Mouse (Mus musculus) forebrain, embryonic 12.5 days (tissue): ENCODE measurements at regions not wholly inside any gene's neighbourhood (a gene's known extent, or its start where the extent isn't known, plus 50 kb on each side); places are given as distances from the start of the nearest gene placed in this dataset.

Experiments used
- ATAC-seq: fragments of 200-750 bp; cut with Nextera tagmentation; 2 replicates; pipeline ENCODE4 v1.8.0; 2017; ENCODE audit warnings: moderate TSS enrichment; ENCODE audit not compliant: low FRiP score
- H3K27ac ChIP-seq: fragments of 300-500 bp; sonication (generic); 2 replicates; pipeline ENCODE4 v1.5.1; 2016; ENCODE audit warnings: mild to moderate bottlenecking
- H3K27me3 ChIP-seq: fragments of 300-500 bp; sonication (generic); 2 replicates; pipeline ENCODE4 v1.6.1; 2016; ENCODE audit warnings: mild to moderate bottlenecking
- H3K36me3 ChIP-seq: fragments of 300-500 bp; sonication (generic); replicated peaks from 2 replicates; pipeline ENCODE4 v1.6.1; 2016; ENCODE audit warnings: mild to moderate bottlenecking
- H3K4me1 ChIP-seq: fragments of 300-500 bp; sonication (generic); 2 replicates; pipeline ENCODE4 v1.6.1; 2016
- H3K4me2 ChIP-seq: fragments of 300-500 bp; sonication (generic); 2 replicates; pipeline ENCODE4 v1.6.1; 2016; ENCODE audit warnings: mild to moderate bottlenecking, moderate library complexity
- H3K4me3 ChIP-seq: fragments of 300-500 bp; sonication (generic); replicated peaks from 2 replicates; pipeline ENCODE4 v1.5.1; 2016; ENCODE audit warnings: mild to moderate bottlenecking
- H3K9ac ChIP-seq: fragments of 300-500 bp; sonication (generic); 2 replicates; pipeline ENCODE4 v1.6.1; 2016; ENCODE audit warnings: mild to moderate bottlenecking
- H3K9me3 ChIP-seq: fragments of 300-500 bp; sonication (generic); 2 replicates; pipeline ENCODE4 v1.6.1; 2016
- WGBS: fragments of 180-500 bp; shearing (Covaris S2); methylation state at CpG from one replicate; pipeline ENCODE4 v1.1.7; 2016; 5-methylcytosine and 5-hydroxymethylcytosine counted together

DNA sequence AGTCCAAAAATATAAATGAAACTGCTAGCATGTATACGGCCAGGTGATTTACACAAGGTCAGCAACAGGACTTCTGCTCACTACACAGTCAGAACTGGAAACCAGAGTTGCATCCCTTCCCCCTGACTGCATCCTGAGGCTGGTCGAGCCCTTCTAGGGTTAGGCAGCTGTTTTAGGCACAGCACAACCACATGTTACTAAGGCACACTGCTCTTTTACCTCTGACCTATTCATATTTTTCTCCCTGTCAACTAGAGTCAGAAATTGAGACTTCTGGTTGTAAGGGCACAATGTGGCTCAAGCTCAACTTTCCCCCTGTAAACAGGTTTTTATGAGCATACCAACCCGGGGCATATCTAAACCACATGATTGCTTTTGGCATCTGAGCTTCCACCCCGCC lies 151.3 kb upstream of the Nrip1 start:
- Histone ChIP-seq H3K36me3 (no peaks in the 10 kb centered on the region), H3K9me3 (no peaks in the 10 kb centered on the region), H3K4me1 (no peaks in the 10 kb centered on the region), H3K4me2 (no peak overlapping the region), H3K4me3 (no peak overlapping the region), H3K9ac (no peak overlapping the region), H3K27me3 (no peaks in the 10 kb centered on the region), H3K27ac (no peak overlapping the region)
- no peak for ATAC-seq
- WGBS, result 85% methylated on average over 4 of the region's 4 CpGs

DNA sequence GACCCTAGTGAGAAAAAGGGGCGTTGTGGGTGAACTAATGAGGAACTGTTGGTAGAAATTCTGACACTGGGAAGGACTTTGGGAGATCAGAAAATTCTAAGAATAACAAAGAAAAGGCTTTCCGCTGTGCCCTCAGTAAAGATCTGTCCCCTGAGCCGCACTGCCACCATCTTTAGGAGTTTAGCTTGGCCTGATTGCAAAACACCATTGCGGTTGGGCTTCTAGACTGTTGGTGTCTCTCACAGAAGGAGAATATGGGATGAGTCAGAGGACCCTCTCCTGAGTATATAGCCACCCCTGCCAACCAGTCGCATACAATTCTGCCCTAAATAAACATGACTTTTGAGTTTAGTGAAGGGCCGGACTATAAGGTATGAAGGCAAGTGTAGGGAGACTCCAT lies 147.5 kb upstream of the Nrip1 start:
- H3K27me3 ChIP-seq, result no peaks in the 10 kb centered on the region
- no peak overlapping the region for H3K4me3 ChIP-seq
- 92% methylated on average over 6 of the region's 6 CpGs for WGBS

DNA sequence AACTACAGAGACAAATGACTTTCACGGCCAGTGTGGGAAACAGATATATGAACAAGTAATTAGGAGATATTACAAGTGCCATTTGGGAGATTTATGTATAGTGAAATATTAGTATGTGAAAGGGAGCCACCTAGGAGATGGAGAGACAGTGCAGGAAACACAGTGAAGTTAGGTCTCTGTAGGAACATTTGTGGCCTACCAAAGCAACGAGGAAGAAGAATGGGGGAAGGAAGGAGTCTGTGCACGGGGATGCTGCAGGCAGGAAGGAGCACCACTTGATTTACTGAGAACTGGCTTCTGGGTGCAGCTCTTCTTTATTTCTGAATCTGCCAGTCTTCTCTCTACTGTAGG lies 147.0 kb upstream of the Nrip1 start:
- WGBS, result 84% methylated on average over 3 of the region's 3 CpGs

More for the DNA sequence above, 147.5 kb upstream of the Nrip1 start:
- no peak for ATAC-seq
- Histone ChIP-seq H3K27ac (no peak overlapping the region), H3K9ac (no peak overlapping the region), H3K4me2 (no peak overlapping the region), H3K4me1 (no peaks in the 10 kb centered on the region), H3K9me3 (no peaks in the 10 kb centered on the region), H3K36me3 (no peaks in the 10 kb centered on the region)

DNA sequence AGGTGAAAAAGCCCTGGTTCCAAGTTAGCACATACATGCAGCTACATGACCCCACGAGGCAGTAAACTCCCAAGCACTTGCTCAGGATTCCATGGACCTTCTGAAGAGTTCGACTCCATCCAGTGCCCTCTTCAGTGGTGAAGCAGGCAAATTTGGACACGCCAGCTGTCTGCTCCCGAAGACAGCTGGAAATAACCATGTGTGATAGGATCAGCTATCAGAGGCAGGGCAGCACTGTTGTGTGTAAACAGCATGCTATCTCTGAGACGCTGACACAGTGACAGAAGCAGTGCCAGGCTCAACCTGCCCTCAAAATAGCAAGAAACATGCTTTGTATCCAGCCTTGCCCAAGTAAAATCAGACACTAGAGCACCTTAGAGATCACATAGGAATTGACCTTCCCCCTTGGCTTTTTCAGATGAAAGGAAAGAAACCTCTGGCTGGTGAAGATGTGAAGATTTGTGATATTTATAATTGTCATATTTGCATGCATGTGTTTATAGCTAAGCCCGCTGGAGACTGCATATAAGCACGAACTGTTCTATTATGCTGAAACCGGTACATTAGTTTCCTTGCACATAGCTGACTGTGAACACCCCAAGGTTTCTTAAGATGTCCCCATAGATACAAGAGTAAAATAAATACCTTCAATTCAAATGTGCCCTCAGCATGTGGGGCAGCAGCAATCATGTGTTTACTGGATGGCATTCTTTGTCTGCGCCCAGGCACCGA lies 146.4 kb upstream of the Nrip1 start:
- H3K9ac ChIP-seq, result no peak overlapping the region
- no peak overlapping the region for H3K4me3 ChIP-seq
- H3K4me2 ChIP-seq, result no peak overlapping the region
- ATAC-seq, result no peak
- no peaks in the 10 kb centered on the region for H3K36me3 ChIP-seq
- 86% methylated on average over 10 of the region's 10 CpGs for WGBS
- no peaks in the 10 kb centered on the region for H3K27me3 ChIP-seq
- H3K9me3 ChIP-seq, result no peaks in the 10 kb centered on the region
- no peaks in the 10 kb centered on the region for H3K4me1 ChIP-seq
- no peak overlapping the region for H3K27ac ChIP-seq

More for the DNA sequence above, 147.0 kb upstream of the Nrip1 start:
- Histone ChIP-seq H3K4me3 (no peak overlapping the region), H3K36me3 (no peaks in the 10 kb centered on the region), H3K4me2 (no peak overlapping the region), H3K27ac (no peak overlapping the region), H3K9me3 (no peaks in the 10 kb centered on the region), H3K9ac (no peak overlapping the region), H3K27me3 (no peaks in the 10 kb centered on the region), H3K4me1 (no peaks in the 10 kb centered on the region)
- ATAC-seq, result no peak

DNA sequence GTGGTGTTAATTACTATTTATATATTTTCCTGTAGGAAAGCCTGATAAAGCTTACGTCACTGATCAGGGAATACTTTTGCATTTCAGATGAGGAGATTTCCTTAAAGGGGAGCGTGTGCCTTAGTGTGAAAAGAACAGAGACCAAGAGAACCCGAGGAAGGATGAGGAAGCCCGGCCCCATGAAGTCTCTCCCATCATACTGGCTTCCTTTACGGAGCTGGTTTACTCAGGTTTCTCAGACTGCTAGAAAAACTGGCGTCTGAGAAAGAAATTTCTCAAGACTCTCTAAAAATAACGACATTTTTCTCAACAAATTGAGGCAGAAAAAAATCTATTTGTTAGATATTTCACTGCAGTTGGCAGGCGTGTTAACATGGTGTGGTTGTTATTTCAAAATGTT lies 137.2 kb upstream of the Nrip1 start:
- 72% methylated on average over 8 of the region's 8 CpGs for WGBS
- H3K36me3 ChIP-seq, result no peaks in the 10 kb centered on the region
- ATAC-seq, result no peak
- H3K27ac ChIP-seq, result no peak overlapping the region
- H3K4me2 ChIP-seq, result no peak overlapping the region
- H3K27me3 ChIP-seq, result no peaks in the 10 kb centered on the region
- H3K9ac ChIP-seq, result no peak overlapping the region
- no peak overlapping the region for H3K4me3 ChIP-seq
- no peaks in the 10 kb centered on the region for H3K9me3 ChIP-seq
- H3K4me1 ChIP-seq, result no peaks in the 10 kb centered on the region

DNA sequence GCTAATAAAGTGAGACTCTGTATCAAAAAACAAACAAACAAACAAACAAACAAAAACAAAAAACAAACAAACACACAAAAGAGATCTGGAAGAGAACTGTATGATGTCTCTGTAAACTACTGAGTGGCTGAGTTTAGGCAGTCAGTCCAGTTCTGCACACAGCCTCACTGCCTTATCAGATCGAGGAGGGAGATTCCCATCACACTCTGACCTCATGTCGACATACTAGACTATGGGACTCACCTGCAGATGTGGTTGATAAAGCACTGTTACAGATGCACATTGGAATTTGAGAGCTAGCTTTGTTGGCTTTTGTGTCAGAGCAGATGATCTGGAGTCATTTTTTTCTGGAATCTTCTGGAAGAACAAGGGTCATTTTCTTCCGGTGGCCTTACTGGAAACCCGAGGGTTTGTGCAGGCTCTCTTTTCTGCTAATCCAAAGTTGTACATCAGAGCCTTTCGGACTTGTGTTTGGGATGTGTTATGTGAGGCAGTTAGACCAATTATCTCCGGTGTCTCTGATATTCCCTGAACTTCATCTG lies 135.6 kb upstream of the Nrip1 start:
- H3K4me1 ChIP-seq, result no peaks in the 10 kb centered on the region
- 89% methylated on average over 6 of the region's 6 CpGs for WGBS
- H3K36me3 ChIP-seq, result no peaks in the 10 kb centered on the region
- H3K9ac ChIP-seq, result no peak overlapping the region
- no peak for ATAC-seq
- no peak overlapping the region for H3K4me3 ChIP-seq
- no peaks in the 10 kb centered on the region for H3K9me3 ChIP-seq
- no peak overlapping the region for H3K27ac ChIP-seq
- H3K4me2 ChIP-seq, result no peak overlapping the region
- H3K27me3 ChIP-seq, result no peaks in the 10 kb centered on the region

DNA sequence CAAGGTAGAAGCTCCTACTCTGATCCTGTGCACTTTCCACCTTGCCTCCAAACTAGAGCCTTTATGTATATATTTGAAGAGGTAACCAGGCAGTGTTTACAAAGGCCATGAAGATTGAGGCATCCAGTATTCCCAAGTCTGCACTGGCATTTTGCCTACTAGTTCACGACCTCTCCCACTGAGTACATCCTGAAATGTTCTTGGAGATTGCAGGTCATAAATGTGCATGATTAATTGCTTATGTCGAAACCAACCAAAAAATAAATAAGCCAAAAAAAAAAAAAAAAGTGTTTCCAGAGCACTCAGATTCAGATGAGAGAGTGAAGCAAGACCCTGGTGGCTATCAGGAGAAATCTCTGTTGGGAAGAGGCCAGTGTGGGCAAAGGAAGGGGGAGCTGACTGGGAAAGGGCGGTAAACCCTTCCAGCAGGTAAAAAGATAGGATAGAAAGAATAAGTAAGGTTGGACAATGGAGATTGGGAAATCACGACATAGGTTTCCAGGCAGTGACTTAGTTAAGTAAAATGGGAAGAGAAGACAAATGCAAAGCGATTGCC lies 133.6 kb upstream of the Nrip1 start:
- no peaks in the 10 kb centered on the region for H3K27me3 ChIP-seq
- H3K4me3 ChIP-seq, result no peak overlapping the region
- no peak overlapping the region for H3K9ac ChIP-seq
- ATAC-seq, result no peak
- H3K4me2 ChIP-seq, result no peak overlapping the region
- WGBS, result 94% methylated on average over 5 of the region's 5 CpGs
- H3K4me1 ChIP-seq, result no peaks in the 10 kb centered on the region
- H3K9me3 ChIP-seq, result no peaks in the 10 kb centered on the region
- H3K36me3 ChIP-seq, result no peaks in the 10 kb centered on the region
- no peak overlapping the region for H3K27ac ChIP-seq

DNA sequence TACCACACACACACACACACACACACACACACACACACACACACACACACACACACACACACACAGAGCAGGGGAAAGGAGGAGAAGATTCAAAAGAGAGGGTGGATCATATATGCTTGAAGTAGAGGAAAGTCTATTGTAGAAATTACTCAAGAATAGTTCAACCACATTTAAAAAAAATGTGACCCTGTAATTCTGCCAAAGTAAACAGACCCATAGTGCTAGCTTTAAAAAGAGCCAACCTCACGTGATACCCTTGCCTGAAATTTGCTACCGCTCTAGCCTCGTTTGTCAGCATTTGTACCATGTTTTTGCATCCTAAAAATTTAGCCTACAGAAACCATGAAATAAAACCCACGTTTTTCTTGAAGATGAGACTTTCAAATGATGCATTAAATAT lies 132.6 kb upstream of the Nrip1 start:
- ATAC-seq, result no peak
- Histone ChIP-seq H3K4me2 (no peak overlapping the region), H3K9ac (no peak overlapping the region), H3K4me1 (no peaks in the 10 kb centered on the region), H3K27ac (no peak overlapping the region), H3K36me3 (no peaks in the 10 kb centered on the region), H3K4me3 (no peak overlapping the region), H3K27me3 (no peaks in the 10 kb centered on the region), H3K9me3 (no peaks in the 10 kb centered on the region)
- 82% methylated on average over 4 of the region's 4 CpGs for WGBS

DNA sequence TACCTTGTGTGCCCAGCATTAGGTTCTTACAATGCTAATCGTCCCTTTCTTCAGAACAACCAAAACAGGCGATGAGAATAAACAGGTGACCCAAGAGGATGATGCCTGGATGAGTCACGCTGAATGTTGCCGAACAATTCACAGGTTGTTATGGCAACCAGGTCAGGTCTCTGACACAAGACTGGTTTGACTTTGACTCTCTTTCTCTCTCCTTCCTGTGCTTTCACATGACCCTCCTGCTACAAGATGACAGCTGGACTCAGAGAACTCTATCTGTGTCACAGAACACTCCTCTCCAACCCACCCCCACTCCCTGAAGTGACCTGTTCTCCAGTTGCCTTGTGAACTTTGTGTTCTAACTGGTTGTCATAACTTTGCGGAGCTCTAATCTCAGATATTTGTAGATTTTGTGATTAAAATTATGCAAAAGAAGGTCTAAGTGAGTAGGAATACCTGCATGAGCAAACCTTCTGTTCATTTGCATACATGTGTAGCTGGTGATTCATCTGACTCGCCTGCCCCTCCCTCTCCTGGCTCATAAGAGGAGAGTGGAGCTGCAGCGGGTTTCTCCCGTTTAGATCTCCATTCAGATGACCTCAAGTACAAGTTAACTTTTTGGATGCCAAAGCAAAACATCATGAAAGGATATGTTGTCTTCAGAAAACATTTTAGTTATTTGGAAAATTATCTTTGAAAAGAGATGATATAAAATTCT lies 126.2 kb upstream of the Nrip1 start:
- 80% methylated on average over 8 of the region's 8 CpGs for WGBS

DNA sequence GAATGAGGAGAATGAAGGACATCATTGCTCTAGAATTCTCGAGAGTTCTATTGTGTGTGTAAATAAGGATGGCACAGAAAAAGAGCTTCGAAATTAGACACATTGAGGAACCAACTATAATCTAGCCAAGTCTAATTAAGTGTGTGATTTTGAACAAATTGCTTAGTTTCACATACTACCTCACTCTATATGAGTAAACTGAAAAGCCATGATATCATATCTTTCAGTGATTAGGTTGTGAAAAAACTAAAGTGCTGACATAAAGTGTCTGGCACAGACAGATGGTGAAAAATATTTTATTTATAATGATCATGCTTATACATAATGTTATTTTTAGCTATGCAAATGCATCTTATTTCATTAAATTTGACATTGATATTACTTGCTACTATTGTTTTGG lies 124.6 kb upstream of the Nrip1 start:
- 70% methylated on average over 2 of the region's 2 CpGs for WGBS

More for the DNA sequence above, 126.2 kb upstream of the Nrip1 start:
- H3K27ac ChIP-seq, result no peak overlapping the region
- no peaks in the 10 kb centered on the region for H3K4me1 ChIP-seq
- no peak overlapping the region for H3K9ac ChIP-seq
- H3K27me3 ChIP-seq, result no peaks in the 10 kb centered on the region
- H3K36me3 ChIP-seq, result no peaks in the 10 kb centered on the region
- H3K9me3 ChIP-seq, result no peaks in the 10 kb centered on the region
- ATAC-seq, result no peak
- H3K4me3 ChIP-seq, result no peak overlapping the region
- no peak overlapping the region for H3K4me2 ChIP-seq

DNA sequence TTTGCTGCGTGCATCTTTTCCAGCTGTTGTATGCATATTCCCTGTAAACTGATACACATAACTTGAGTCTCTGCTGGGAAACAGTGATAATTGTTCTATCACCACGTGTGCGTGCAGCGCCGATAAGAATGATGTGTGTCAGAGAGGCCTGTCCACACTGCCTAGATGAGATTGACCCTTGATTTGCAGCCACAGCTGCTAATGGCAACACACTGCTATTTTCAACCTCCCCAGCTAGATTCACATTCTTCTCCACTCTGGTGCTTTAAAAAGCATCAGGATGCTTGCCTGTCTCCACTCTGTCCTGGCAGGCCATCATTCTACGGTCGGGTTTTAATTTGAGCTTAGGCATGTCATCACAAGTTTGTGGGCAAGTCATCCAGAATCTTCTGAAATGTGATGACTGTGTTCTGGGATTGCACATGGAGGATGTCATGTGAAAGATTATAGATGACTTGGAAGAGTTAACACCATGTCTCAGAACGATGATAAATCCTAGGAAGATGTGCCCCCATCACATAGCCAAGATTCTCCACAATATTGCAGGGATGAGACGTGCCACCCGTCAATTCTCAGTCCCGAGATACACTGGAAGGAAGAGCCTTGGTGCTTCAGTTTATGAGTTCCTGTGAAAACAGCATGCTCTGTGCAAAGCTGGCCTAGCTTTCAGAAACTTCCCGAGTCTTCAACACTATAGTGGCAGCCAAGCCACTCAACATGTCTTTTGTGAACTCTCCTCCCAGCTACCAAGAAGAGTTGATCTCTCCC lies 123.6 kb upstream of the Nrip1 start:
- no peak overlapping the region for H3K9ac ChIP-seq
- ATAC-seq, result no peak
- no peaks in the 10 kb centered on the region for H3K9me3 ChIP-seq
- no peaks in the 10 kb centered on the region for H3K36me3 ChIP-seq
- H3K4me1 ChIP-seq, result no peaks in the 10 kb centered on the region
- no peak overlapping the region for H3K4me2 ChIP-seq
- H3K27ac ChIP-seq, result no peak overlapping the region
- 87% methylated on average over 12 of the region's 12 CpGs for WGBS
- no peaks in the 10 kb centered on the region for H3K27me3 ChIP-seq
- no peak overlapping the region for H3K4me3 ChIP-seq

More for the DNA sequence above, 124.6 kb upstream of the Nrip1 start:
- Histone ChIP-seq H3K9ac (no peak overlapping the region), H3K4me1 (no peaks in the 10 kb centered on the region), H3K4me2 (no peak overlapping the region), H3K4me3 (no peak overlapping the region), H3K36me3 (no peaks in the 10 kb centered on the region), H3K27me3 (no peaks in the 10 kb centered on the region), H3K27ac (no peak overlapping the region), H3K9me3 (no peaks in the 10 kb centered on the region)
- no peak for ATAC-seq

DNA sequence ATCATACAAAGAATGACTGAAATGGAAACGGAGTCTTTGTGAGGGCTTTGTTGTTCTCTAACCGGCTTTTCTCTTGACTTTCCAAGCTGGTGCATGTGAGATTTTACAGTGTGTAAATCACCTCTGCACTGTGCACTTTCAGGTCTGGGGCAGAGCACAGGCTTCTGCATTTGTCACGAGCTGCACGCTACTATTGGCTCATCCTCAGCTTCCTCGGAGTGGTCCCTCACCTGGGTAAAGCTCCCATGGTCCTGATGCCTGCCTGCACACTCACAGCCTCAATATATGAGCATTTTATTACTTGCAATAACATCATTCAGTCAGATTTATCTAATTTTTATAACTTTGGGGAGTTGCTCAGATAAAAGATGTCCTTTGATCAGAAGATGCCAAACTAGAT lies 109.8 kb upstream of the Nrip1 start:
- Histone ChIP-seq H3K36me3 (no peaks in the 10 kb centered on the region), H3K27ac (no peak overlapping the region), H3K4me3 (no peak overlapping the region), H3K4me2 (no peak overlapping the region), H3K4me1 (no peaks in the 10 kb centered on the region), H3K9ac (no peak overlapping the region), H3K27me3 (no peaks in the 10 kb centered on the region), H3K9me3 (no peaks in the 10 kb centered on the region)
- no peak for ATAC-seq
- WGBS, result 83% methylated on average over 5 of the region's 5 CpGs
